Mouse (Mus musculus) liver, adult (tissue): Measurements from ENCODE around the gene Wfdc15a.

Experiments used
- GATA4 ChIP-seq: IDR thresholded peaks from 2 replicates; pipeline ENCODE4 v1.6.1; 2014; ENCODE audit warnings: mild to moderate bottlenecking, low read length; ENCODE audit not compliant: insufficient replicate concordance

Gene Wfdc15a

GRCm38 (mm10) chr2:164158838-164159237, 41.1 kb downstream of the Wfdc15a start:
- no peak for TF ChIP-seq GATA4

DNA sequence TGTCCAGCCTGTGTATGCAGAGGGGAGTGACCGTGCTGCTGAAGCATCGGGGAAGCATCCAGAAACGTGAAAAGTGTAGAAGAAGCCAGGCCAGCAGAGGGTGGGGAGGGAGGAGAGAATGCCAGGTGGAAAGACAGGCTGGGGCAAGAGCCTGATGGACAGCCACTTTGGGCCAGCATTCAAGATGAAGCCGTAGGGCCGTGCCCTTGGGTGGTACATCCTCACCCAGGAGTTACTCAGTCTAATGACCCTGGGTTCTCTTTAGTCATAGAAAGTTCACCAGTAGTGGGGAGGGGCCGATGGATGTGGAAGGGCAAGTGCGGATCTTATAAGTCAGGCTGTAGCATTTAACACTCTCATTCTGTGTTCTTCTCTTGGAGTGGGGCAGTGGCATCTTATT, 43.8 kb downstream of the Wfdc15a start:
- TF ChIP-seq GATA4: no peak

DNA sequence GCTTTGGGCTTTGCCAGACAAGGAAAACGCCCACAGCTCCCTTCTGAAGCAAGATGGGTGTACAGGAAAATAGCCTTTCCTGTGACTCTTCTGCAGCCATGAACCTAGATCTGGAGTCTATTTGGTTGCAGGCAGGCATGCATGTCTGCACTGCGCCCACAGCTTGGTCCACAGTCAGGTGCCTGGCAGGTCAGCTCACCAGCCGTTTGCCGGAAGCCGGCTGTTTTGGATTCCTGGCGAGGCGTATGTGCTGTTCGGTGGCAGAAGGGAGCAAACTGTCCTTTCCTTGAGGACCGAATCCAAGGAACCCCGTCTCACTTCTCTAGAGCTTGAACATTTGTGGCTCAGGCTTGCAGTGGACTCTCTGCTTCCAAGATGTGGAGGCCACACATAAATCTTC, 45.9 kb downstream of the Wfdc15a start:
- TF ChIP-seq GATA4: no peak

DNA sequence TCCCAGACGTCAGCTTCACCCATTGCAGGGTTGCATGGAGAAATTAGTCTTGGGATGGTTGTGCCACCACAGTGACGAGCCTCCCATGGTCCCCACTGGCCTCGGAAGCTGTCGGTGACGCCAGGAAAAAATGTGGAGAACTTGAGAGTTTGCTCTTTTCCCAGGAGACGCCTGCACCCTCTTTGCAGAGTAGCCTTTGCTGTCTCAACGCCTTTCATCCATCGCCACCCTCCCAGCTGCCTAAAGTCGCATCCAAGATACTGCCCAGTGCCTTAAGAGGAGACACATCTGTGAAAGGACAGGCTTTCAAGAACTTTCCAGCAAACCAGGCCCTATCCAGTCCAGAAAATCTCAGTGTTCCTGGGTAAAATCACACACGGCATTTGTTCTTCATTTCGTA, 47.6 kb downstream of the Wfdc15a start:
- no peak for TF ChIP-seq GATA4

- TF ChIP-seq GATA4: no peak
Observed at GRCm38 (mm10) chr2:164150086-164150760, 49.7 kb downstream of the Wfdc15a start.
